Mouse (Mus musculus) MEL (cell line): ENCODE measurements at regions not wholly inside any gene's neighbourhood (a gene's known extent, or its start where the extent isn't known, plus 50 kb on each side); places are given as distances from the start of the nearest gene placed in this dataset.

Experiments used
- DNase-seq: peaks from one replicate; pipeline ENCODE4 v3.0.0; 2011; ENCODE audit warnings: low read depth, low spot score
- H3K27ac ChIP-seq: 2 replicates; pipeline ENCODE4 v1.5.1; 2012; ENCODE audit warnings: low read depth, mild to moderate bottlenecking, control low read depth, low read length, moderate library complexity; ENCODE audit not compliant: control insufficient read depth
- H3K27me3 ChIP-seq, 2 experiments: fragments of 150-350 bp in 1 of 2; sonication (generic) in 1 of 2; 2 replicates each; pipeline ENCODE4 v1.6.1; 2012; ENCODE audit warnings: low read length in 2 of 2, mild to moderate bottlenecking in 2 of 2, improper control_type of control experiment in 1 of 2, moderate library complexity in 1 of 2; ENCODE audit not compliant: insufficient read depth in 2 of 2, control insufficient read depth in 1 of 2
- H3K36me3 ChIP-seq, 2 experiments: 2 replicates each; pipeline ENCODE4 v1.6.1; 2012 to 2014; ENCODE audit warnings: low read length in 2 of 2, improper control_type of control experiment in 1 of 2, inconsistent platforms in 1 of 2, mild to moderate bottlenecking in 1 of 2; ENCODE audit not compliant: insufficient read depth in 2 of 2, control insufficient read depth in 1 of 2
- H3K4me1 ChIP-seq, 2 experiments: fragments of 150-350 bp in 1 of 2; sonication (generic) in 1 of 2; 2 replicates each; pipeline ENCODE4 v1.6.1; 2012; ENCODE audit warnings: low read length in 2 of 2, improper control_type of control experiment in 1 of 2, mild to moderate bottlenecking in 1 of 2; ENCODE audit not compliant: insufficient read depth in 2 of 2, control insufficient read depth in 1 of 2
- H3K4me3 ChIP-seq, 2 experiments: fragments of 150-350 bp in 1 of 2; sonication (generic) in 1 of 2; 2 replicates each; pipeline ENCODE4 v1.5.1; 2012; ENCODE audit warnings: low read depth in 2 of 2, low read length in 2 of 2, mild to moderate bottlenecking in 2 of 2, moderate library complexity in 2 of 2, control low read depth in 1 of 2, improper control_type of control experiment in 1 of 2; ENCODE audit not compliant: control insufficient read depth in 1 of 2, insufficient read depth in 1 of 2
- H3K79me2 ChIP-seq: 2 replicates; pipeline ENCODE4 v1.6.1; 2012; ENCODE audit warnings: mild to moderate bottlenecking, low read length, moderate library complexity; ENCODE audit not compliant: control insufficient read depth, poor library complexity, insufficient read depth
- H3K9ac ChIP-seq: 2 replicates; pipeline ENCODE4 v1.6.1; 2012; ENCODE audit warnings: low read depth, mild to moderate bottlenecking, control low read depth, low read length, moderate library complexity; ENCODE audit not compliant: control insufficient read depth, poor library complexity, severe bottlenecking
- H3K9me3 ChIP-seq: fragments of 150-350 bp; sonication (generic); replicated peaks from 2 replicates; pipeline ENCODE4 v1.6.1; 2012; ENCODE audit warnings: mild to moderate bottlenecking, low read length, improper control_type of control experiment, moderate library complexity; ENCODE audit not compliant: insufficient read depth
- BHLHE40 ChIP-seq: IDR thresholded peaks from 2 replicates; pipeline ENCODE4 v1.6.1; 2012; ENCODE audit warnings: low read depth, mild to moderate bottlenecking, inconsistent platforms, low read length, improper control_type of control experiment, borderline replicate concordance
- CTCF ChIP-seq, 3 experiments: IDR thresholded peaks in 2 of 3; conservative IDR thresholded peaks in 1 of 3; 2 replicates each; pipeline ENCODE4 v1.5.1; 2011 to 2012; ENCODE audit warnings: low read length in 3 of 3, low read depth in 2 of 3, mild to moderate bottlenecking in 2 of 3, improper control_type of control experiment in 1 of 3, inconsistent platforms in 1 of 3, mixed read lengths in 1 of 3, moderate library complexity in 1 of 3; ENCODE audit not compliant: control insufficient read depth in 1 of 3, insufficient read depth in 1 of 3, poor library complexity in 1 of 3, severe bottlenecking in 1 of 3
- E2F4 ChIP-seq: IDR thresholded peaks from 2 replicates; pipeline ENCODE4 v1.6.1; 2011; ENCODE audit warnings: low read depth, low read length, improper control_type of control experiment, borderline replicate concordance
- EP300 ChIP-seq, 2 experiments: IDR thresholded peaks; 2 replicates each; pipeline ENCODE4 v1.6.1; 2011; ENCODE audit warnings: improper control_type of control experiment in 2 of 2, low read length in 2 of 2, low read depth in 1 of 2, mild to moderate bottlenecking in 1 of 2
- ETS1 ChIP-seq: IDR thresholded peaks from 2 replicates; pipeline ENCODE4 v1.6.1; 2012; ENCODE audit warnings: low read depth, mild to moderate bottlenecking, inconsistent platforms, low read length, improper control_type of control experiment, moderate library complexity
- GABPA ChIP-seq: IDR thresholded peaks from 2 replicates; pipeline ENCODE4 v1.6.1; 2012; ENCODE audit warnings: low read depth, mild to moderate bottlenecking, inconsistent platforms, low read length, improper control_type of control experiment, moderate library complexity
- GATA1 ChIP-seq: IDR thresholded peaks from 2 replicates; pipeline ENCODE4 v1.6.1; 2011; ENCODE audit warnings: low read depth, low read length, improper control_type of control experiment
- JUND ChIP-seq: IDR thresholded peaks from 2 replicates; pipeline ENCODE4 v1.6.1; 2011; ENCODE audit warnings: low read depth, mild to moderate bottlenecking, improper control_type of control experiment, low read length
- MAFK ChIP-seq: IDR thresholded peaks from 2 replicates; pipeline ENCODE4 v1.6.1; 2011; ENCODE audit warnings: low read depth, mild to moderate bottlenecking, low read length, improper control_type of control experiment, borderline replicate concordance
- MAZ ChIP-seq: IDR thresholded peaks from 2 replicates; pipeline ENCODE4 v1.6.1; 2012; ENCODE audit warnings: low read depth, mild to moderate bottlenecking, inconsistent platforms, low read length, improper control_type of control experiment
- MEF2A ChIP-seq: IDR thresholded peaks from 2 replicates; pipeline ENCODE4 v1.6.1; 2014; ENCODE audit warnings: low read depth, mild to moderate bottlenecking, inconsistent platforms, low read length, improper control_type of control experiment; ENCODE audit not compliant: poor library complexity, insufficient replicate concordance, severe bottlenecking; ENCODE audit errors: extremely low read depth
- MYB ChIP-seq: IDR thresholded peaks from 2 replicates; pipeline ENCODE4 v1.6.1; 2011; ENCODE audit warnings: mild to moderate bottlenecking, low read depth, low read length, improper control_type of control experiment
- MYC ChIP-seq: IDR thresholded peaks from 2 replicates; pipeline ENCODE4 v1.6.1; 2011; ENCODE audit warnings: low read depth, mild to moderate bottlenecking, low read length, improper control_type of control experiment, moderate library complexity
- NRF1 ChIP-seq: IDR thresholded peaks from 2 replicates; pipeline ENCODE4 v1.6.1; 2014; ENCODE audit warnings: low read depth, mild to moderate bottlenecking, inconsistent platforms, low read length, improper control_type of control experiment, moderate library complexity; ENCODE audit not compliant: poor library complexity, insufficient read depth, severe bottlenecking
- POLR2AphosphoS2 ChIP-seq: IDR thresholded peaks from 2 replicates; pipeline ENCODE4 v1.6.1; 2011; ENCODE audit warnings: low read length, improper control_type of control experiment
- RAD21 ChIP-seq: IDR thresholded peaks from 2 replicates; pipeline ENCODE4 v1.6.1; 2011; ENCODE audit warnings: mild to moderate bottlenecking, low read depth, low read length, improper control_type of control experiment
- RCOR1 ChIP-seq: IDR thresholded peaks from 2 replicates; pipeline ENCODE4 v1.6.1; 2012; ENCODE audit warnings: low read depth, mild to moderate bottlenecking, inconsistent platforms, low read length, improper control_type of control experiment
- SIN3A ChIP-seq: IDR thresholded peaks from 2 replicates; pipeline ENCODE4 v1.6.1; 2012; ENCODE audit warnings: low read length, improper control_type of control experiment, inconsistent platforms
- SMC3 ChIP-seq: IDR thresholded peaks from 2 replicates; pipeline ENCODE4 v1.6.1; 2011; ENCODE audit warnings: low read depth, low read length, improper control_type of control experiment
- TAL1 ChIP-seq: IDR thresholded peaks from 2 replicates; pipeline ENCODE4 v1.6.1; 2012; ENCODE audit warnings: mild to moderate bottlenecking, inconsistent platforms, low read length, moderate library complexity, mixed read lengths
- USF1 ChIP-seq: IDR thresholded peaks from 2 replicates; pipeline ENCODE4 v1.6.1; 2014; ENCODE audit warnings: low read depth, mild to moderate bottlenecking, inconsistent platforms, low read length, improper control_type of control experiment, moderate library complexity
- USF2 ChIP-seq, 2 experiments: IDR thresholded peaks; 2 replicates each; pipeline ENCODE4 v1.6.1; 2011 to 2012; ENCODE audit warnings: improper control_type of control experiment in 2 of 2, low read length in 2 of 2, borderline replicate concordance in 1 of 2, inconsistent platforms in 1 of 2, low read depth in 1 of 2, mild to moderate bottlenecking in 1 of 2; ENCODE audit not compliant: insufficient read depth in 1 of 2
- ZC3H11A ChIP-seq: IDR thresholded peaks from 2 replicates; pipeline ENCODE4 v1.6.1; 2012; ENCODE audit warnings: low read depth, mild to moderate bottlenecking, inconsistent platforms, low read length, improper control_type of control experiment
- ZMIZ1 ChIP-seq: IDR thresholded peaks from 2 replicates; pipeline ENCODE4 v1.6.1; 2012; ENCODE audit warnings: low read depth, mild to moderate bottlenecking, inconsistent platforms, low read length, improper control_type of control experiment, moderate library complexity
- ZNF384 ChIP-seq: IDR thresholded peaks from 2 replicates; pipeline ENCODE4 v1.6.1; 2012; ENCODE audit warnings: low read depth, mild to moderate bottlenecking, inconsistent platforms, low read length, improper control_type of control experiment

- no peaks in the 10 kb centered on the region for H3K79me2 ChIP-seq
- no peak overlapping the region for H3K4me3 ChIP-seq
- no peak overlapping the region for H3K9ac ChIP-seq
- no peak overlapping the region for H3K27ac ChIP-seq
- no peak for DNase-seq
- H3K9me3 ChIP-seq: no peaks in the 10 kb centered on the region
- H3K27me3 ChIP-seq: no peaks in the 10 kb centered on the region; a peak in 1 of 4 replicates
- H3K36me3 ChIP-seq: no peaks in the 10 kb centered on the region
- no peak for TF ChIP-seq POLR2AphosphoS2
- no peak for TF ChIP-seq MAFK
- TF ChIP-seq JUND: no peak
- TF ChIP-seq E2F4: no peak
- no peak for TF ChIP-seq GABPA
- no peak for TF ChIP-seq MYC
- no peak for TF ChIP-seq TAL1
- TF ChIP-seq ZNF384: no peak
- TF ChIP-seq ETS1: no peak
- no peak for TF ChIP-seq SMC3
- no peak for TF ChIP-seq MEF2A
- no peak for TF ChIP-seq SIN3A
- no peak for TF ChIP-seq RCOR1
- TF ChIP-seq ZMIZ1: no peak
- no peak for TF ChIP-seq ZC3H11A
- no peaks in the 10 kb centered on the region for H3K4me1 ChIP-seq
These were observed 268.0 kb upstream of the Pik3r1 start for GRCm38 (mm10) chr13:102036001-102036400.

- no peak for TF ChIP-seq NRF1
- no peak for TF ChIP-seq USF1
- no peak for TF ChIP-seq USF2 (IDR thresholded peaks at IDR 0.05; ENCODE audit: borderline replicate concordance in 1 of 2, insufficient read depth in 1 of 2, low read depth in 1 of 2, low read length in 2 of 2)
- TF ChIP-seq MAZ: no peak
- TF ChIP-seq EP300 (IDR thresholded peaks at IDR 0.05; ENCODE audit: low read depth in 1 of 2, low read length in 2 of 2): no peak
- no peak for TF ChIP-seq E2F4
- TF ChIP-seq ZNF384: no peak
- no peak for TF ChIP-seq MYB
- no peak for TF ChIP-seq CTCF (IDR thresholded peaks at IDR 0.05 in 2 of 3, conservative IDR thresholded peaks at IDR 0.05 in 1 of 3; ENCODE audit: control insufficient read depth in 1 of 3, insufficient read depth in 1 of 3, low read depth in 2 of 3, low read length in 3 of 3, poor library complexity in 1 of 3, severe bottlenecking in 1 of 3)
- no peak for TF ChIP-seq RCOR1
- TF ChIP-seq BHLHE40: no peak
- TF ChIP-seq RAD21: no peak
- no peak for TF ChIP-seq GATA1
- no peak for TF ChIP-seq TAL1
- no peak for TF ChIP-seq SIN3A
- TF ChIP-seq ZMIZ1: no peak
These were observed 269.0 kb upstream of the Pik3r1 start for GRCm38 (mm10) chr13:102036819-102037624.

More at GRCm38 (mm10) chr13:102036819-102037624, 269.0 kb upstream of the Pik3r1 start:
- peak; percentile 4 for DNase-seq
- H3K9me3 ChIP-seq: no peaks in the 10 kb centered on the region
- H3K27ac ChIP-seq: no peak overlapping the region
- H3K4me3 ChIP-seq: no peak overlapping the region
- H3K36me3 ChIP-seq: no peaks in the 10 kb centered on the region
- H3K9ac ChIP-seq: no peak overlapping the region
- no peaks in the 10 kb centered on the region for H3K4me1 ChIP-seq
- H3K79me2 ChIP-seq: no peaks in the 10 kb centered on the region
- H3K27me3 ChIP-seq: no peaks in the 10 kb centered on the region; a peak in 1 of 4 replicates
